Mouse (Mus musculus): Measurements from ENCODE around the gene Kpna3.

The Kpna3 gene

DNA sequence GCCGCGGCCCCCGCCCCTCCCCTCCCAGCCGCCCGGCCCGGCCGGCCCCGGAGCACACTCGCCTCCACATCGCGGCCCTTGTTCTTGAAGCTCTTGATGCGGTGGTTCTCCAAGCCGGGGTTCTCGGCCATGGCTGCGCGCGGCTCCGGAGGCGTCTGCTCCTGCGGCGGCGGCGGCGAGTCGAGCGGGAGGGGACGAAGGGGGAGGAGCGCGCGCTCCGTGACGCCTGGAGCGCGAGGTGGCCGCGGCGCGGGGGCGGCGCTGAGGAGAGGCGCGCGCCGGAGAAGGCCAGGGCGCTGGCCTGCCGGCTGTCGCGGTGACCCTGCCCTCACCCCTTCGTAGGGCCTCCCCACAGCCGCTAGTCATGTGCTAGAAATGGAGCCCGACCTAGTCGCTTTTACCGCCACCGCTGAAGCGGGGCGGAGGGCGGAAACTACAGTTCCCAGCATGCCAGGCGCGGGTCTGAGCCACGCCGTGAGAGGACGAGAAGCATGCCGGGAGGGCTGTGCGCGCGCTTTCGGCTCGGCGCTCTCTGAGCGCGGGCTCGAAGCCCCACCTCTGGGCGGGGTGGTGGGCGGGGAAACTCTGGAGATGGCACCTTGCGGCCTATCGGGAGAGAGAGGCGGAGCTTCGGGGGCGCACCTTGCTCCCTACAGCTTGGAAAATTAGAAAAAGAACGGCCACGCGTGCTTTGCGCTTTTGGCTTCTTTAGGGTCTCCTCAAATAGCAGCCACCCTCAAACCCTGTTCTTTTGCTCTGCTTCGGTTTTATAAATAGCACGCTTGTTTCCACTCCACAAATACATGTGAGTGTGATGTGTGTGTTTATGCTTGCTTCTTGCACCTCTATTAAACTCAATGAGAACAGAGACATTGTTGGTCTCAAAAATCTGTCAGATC lies at the start of gene Kpna3:
Kpna3 (minus strand) TSS at position 214 of the 899 bp plus-strand sequence.
- DNase-seq (ENCODE audit: low read depth, low spot score): peak; percentile 97

DNA sequence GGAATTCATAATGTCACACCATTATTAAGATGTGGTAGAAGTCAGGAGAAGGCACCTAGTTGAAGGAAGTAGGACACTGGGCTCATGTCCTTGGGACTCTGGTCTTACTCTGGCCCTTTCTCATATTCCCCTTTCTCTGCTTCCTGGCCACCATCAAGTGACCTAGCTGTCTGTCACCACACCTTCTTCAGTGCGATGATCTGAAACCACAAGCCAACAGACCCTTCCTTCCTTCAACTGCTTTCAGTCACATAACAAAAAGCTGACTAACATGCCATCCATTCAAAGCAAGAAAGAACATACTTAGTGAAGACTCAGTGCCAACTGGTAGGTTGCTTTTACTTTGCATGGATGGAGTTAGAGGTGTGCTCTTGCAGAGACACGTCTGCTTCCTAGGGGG lies 20.7 kb upstream of the Kpna3 start:
- DNase-seq (ENCODE audit: low read depth, low spot score): no peak

DNA sequence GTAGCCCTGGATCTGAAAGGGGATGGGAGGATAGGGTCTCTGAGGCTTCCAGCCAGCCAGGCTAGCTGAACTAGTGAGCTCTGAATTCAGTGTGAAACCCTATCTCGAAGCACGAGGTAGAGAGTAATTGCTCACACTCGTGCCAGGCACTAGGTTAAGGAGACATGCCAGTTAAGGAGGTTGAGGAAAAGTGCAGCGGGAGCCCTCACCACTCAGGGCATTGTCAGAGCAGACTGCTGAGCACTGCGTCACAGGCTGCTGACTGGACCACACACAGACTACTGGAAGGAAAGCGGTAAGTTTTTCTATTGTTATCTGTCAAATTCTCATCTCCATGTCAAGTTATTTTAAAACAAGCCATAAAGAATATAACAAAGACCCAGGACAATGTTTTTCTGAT lies 17.8 kb upstream of the Kpna3 start:
- no peak for DNase-seq (ENCODE audit: low read depth, low spot score)

DNA sequence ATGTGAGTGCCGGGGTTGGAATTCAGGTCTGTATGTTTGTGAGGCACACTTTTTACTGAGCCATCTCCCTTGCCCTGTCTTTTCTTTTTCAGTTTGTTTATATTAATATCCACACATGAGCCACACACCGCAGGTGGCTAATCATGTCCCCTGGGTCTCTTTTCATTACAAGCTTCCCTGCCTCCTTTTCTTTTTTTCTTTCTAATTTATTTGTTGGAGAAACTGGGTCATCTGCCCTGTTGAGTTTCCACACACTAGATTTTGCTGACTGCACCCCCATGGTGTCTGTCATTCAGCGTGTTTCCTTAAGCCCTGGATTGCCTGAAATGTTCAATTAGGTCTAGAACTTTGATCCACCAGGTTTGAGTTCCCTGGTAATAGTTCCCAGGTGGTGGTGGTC lies 15.9 kb upstream of the Kpna3 start:
- no peak for DNase-seq (ENCODE audit: low read depth, low spot score)

DNA sequence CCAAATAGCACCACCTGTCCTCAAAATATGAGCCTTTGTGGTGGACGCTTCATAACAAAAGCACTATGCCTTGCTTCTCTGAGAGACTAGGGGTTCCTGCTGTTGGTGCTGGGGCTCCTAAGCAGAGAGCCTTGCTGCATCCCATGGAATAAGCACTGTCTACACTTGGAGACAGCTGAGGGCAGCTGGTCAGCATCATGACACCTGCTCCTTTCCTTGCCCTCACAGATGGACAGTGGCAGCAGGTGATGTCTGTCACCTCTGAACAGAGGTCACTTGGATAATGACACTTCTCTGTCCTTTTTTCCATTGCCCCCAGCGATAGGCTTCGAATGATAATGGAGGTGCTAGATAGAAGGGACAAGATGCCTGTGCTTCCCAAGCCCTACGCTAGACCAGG lies 13.4 kb upstream of the Kpna3 start:
- no peak for DNase-seq (ENCODE audit: low read depth, low spot score)

DNA sequence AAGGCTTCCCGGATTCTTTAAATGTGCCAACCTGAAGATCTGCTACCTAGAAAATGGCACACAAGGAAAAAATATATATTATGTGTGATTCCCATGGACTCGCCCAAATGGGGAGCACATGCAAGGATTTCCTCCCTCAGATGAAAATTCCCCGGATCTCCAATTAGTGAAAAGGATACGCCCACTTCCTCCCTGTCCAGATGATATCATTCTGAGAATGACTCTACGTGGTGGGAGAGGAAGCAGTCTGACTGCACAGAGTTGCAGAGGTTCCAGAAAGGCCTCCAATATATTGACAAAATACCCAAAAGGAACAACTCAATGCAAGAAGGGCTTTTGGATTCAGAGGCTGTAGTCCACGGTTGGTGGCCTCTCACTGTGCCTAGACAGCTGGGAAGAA lies 12.8 kb upstream of the Kpna3 start:
- DNase-seq (ENCODE audit: low read depth, low spot score): no peak

DNA sequence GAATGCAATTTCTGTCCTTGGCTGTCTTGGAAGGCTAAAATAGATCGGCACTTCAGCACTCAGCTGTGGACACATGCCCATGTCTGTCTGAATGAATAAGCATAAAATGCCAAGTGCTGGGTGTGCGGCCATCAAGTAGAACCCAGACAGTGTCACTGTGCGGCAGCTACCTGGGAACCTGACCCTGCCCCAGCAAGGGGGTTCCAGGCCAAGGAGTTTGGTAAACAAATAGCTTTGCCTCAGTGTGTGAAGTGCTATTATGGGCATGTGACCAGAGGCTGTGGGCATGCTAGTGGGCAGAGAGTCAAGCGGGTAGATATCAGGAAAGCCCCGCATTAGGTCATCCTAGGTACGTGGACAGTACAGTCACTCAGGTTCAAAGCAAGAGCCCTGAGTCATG lies 8.1 kb upstream of the Kpna3 start:
- no peak for DNase-seq (ENCODE audit: low read depth, low spot score)

DNA sequence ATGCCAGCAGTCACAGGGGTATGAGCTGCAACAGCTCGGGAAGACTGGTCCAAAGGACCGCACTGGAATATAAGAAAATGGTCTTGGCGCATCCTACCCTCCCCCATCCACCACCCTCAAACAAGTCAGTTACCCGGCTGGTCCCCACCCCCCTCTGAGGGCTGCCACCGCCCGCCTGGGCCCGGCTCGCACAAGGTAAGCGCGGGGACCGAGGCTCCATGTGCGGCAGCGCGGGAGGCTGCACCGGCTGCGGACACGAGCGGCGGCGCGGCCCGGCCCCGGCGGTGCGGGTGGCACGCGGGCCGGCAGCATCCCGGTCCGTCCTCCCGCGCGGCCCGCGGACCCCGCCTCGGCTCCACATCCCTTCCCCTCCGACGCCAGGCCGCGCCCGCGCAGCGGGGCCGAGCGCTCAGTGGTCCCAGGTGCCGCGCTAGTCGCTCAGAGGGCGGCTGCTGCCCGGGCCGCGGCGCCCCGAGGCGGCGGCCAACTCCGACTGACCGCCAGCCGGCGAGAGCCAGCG lies 473 bp downstream of the Kpna3 start:
- DNase-seq (ENCODE audit: low read depth, low spot score): peak; percentile 63

DNA sequence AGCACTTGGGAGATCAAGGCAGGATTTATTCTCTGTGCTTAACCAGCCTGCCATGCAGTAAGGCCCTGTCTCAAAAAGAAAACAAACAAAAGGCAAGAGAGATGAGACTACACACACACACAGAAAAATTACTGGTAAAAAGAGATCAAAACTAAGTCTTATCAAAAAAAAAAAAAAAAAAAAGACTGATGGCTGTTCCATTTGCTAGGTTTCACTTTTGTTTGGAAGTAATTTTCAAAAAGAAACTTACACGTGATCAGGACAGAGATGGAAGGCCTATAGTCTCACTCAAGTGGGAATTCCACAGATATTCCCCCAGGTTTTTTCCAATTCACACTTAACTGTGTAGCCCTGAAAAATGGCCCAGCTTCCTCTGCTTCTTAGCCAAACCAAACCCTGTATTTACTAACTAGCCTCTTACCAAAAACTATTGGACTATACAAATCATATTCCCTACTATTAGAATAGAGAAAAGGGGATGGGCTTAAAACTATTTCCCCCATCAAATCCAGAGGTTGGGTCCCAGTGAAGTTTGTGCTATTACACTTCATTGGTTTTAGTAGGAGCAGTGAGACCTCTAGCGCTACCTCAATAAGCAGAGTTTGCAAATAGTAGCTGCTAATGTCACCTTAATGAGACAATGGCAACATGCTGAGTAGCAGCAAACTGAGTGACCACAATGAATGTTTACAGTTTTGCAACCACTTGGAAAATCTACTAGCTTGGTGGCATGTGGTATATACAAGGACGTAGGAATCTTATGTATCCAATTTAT lies 1.3 kb downstream of the Kpna3 start:
- DNase-seq (ENCODE audit: low read depth, low spot score): no peak

DNA sequence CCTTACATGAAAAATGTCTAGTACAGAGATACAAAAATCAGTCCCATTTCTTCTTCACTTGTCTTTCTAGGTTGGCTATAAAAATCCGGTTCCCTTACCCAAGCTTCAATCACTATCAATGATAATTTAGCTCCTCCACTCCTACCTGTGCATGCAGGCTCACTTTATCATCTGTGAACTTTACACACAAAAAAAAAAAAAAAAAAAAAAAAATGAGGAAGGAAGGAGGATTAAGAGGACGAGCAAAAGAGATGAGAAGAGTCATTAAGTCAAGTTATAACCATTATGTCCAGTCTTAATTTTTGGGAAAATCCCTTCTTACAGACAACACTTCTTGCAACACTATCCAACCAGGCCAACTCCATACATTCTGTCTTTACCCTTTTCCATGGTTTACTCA lies 2.8 kb downstream of the Kpna3 start:
- DNase-seq (ENCODE audit: low read depth, low spot score): no peak

DNA sequence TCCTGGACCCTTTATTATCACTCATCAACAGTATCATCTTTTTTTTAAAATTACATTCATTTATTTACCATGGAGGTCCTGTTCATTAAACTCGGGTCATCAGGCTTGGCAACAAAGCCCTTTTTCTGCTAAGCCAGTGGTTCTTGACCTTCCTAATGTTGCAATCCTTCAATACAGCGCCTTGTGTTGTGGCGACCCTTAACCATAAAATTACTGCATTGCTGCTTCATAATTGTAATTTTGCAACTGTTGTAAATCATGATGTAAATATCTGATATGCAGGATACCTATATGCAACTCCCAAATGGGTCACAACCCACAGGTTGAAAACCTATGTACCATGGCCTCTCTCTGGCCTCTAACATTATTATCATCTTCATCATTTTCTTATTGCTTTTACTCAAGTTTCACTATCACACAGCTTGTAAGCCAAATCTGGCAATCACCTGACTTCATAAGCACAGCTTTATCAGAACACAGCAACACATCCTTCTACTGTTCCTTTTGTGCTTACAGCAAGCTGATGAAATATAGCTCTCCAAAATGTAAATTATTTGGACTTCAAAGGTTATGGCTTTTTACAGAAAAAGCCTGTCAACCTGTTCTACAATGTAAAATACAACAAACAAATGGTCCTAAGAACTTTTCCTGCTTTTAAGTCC lies 11.4 kb downstream of the Kpna3 start:
- DNase-seq (ENCODE audit: low read depth, low spot score): no peak

DNA sequence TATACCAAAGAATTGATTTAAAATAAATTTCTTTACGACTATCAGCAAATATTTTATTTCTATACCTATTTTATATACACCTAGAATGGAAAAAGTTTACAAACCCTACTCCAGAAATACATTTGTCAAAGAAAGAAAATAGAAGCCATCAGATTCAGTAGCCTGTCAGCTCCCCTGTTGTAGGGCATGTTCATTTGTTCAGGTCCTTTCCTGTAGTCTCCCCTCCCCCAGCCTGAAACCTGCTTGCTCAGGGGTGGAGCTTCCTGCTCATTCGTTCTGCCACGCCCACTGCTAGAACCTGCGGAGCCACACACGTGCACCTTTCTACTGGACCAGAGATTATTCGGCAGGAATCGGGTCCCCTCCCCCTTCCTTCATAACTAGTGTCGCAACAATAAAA lies 12.6 kb downstream of the Kpna3 start:
- DNase-seq (ENCODE audit: low read depth, low spot score): peak; percentile 24

DNA sequence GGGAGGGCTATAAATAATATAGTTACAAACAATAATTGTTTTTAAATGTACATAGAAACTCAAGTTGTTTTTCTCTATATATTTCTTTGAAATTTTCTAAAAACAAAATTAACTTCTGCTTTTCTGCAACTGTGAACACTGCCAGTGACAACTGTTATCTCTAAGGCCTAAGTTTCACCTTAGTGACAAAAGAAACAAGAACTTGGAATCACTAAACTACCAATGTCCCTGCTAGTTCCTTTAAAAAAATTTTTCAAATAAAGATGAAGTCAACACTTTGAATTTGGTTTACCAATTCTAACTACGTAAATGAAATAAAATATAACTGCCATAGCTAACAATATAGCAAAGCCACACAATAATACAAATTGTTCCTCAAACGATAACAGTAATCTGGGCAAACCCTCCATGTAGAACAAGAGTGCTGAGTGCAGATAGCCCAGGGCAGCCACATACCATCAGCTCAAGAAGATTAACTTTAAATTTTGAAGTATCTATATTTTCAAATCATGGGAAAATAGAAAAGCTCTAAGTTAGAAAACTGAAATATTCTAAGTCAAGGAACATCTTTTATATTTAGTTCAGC lies 14.5 kb downstream of the Kpna3 start:
- no peak for DNase-seq (ENCODE audit: low read depth, low spot score)

DNA sequence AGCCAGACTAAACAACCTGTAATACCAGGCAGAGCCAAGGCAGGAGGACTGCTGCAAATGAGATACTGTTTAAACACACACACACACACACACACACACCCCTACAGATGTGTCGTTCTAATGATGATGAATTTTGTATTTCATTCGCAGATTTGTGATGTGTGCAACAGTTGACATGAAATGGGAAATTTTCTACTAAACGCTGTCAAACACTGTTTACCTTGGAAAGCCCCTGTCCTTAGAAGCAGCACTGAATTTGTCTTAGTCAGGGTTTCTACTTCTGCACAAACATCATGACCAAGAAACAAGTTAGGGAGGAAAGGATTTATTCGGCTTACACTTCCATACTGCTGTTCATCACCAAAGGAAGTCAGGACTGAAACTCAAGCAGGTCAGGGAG lies 24.0 kb downstream of the Kpna3 start:
- no peak for DNase-seq (ENCODE audit: low read depth, low spot score)

DNA sequence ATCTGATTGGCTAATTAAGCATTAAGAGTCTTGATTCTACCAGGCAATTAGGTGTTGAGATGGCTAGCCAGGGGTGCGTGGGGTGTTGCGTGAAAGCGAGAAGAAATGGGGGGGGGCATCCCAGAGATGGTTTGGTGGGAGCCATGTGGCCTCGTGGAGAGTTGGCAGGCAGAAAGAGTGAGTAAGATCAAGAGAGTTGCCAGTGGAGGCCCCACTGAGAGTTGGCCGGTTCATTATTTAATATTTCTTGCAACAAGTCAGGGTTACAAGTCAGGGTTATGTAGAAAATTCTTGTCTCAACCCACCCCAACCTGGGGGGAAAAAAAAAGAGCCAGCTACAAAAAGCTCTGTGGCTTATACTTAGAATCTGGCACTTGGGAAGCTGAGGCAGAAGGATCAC lies 24.4 kb downstream of the Kpna3 start:
- no peak for DNase-seq (ENCODE audit: low read depth, low spot score)

DNA sequence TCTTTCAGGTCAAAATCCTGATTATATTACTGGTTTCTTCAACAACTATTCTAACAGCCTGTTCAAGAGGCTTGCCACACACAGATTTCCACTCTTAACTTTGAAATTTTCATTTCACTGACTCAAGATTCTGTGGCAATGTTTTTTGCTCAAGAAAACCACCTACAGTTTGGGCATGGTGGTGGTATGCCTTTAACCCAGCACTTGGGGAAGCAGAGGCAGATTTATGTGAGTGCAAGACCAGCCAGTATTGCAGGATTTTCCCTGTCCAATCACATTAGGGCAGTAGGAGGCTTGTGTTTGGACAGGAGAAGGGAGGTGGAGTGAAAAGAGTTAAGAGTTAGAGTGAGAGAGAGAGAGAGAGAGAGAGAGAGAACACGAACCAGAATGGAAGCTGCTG lies 24.9 kb downstream of the Kpna3 start:
- no peak for DNase-seq (ENCODE audit: low read depth, low spot score)

DNA sequence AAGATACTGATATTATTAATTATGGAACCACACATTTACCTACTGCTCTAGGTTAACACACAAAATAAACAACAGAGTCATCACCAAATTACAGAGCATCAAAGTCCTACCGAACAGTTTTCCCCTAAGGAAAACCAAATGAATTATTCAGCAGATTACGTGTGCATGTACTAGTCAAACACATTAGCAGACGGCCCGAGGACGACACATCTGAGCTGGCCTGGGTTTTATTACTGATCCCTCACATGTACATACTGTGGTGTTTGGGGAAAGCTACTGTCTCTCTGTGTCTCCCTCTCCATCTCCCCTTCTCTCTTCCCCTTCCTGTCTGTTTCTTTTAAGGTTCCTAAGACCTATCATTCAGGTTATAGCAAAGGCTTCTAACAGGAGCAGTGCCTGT lies 25.5 kb downstream of the Kpna3 start:
- no peak for DNase-seq (ENCODE audit: low read depth, low spot score)

DNA sequence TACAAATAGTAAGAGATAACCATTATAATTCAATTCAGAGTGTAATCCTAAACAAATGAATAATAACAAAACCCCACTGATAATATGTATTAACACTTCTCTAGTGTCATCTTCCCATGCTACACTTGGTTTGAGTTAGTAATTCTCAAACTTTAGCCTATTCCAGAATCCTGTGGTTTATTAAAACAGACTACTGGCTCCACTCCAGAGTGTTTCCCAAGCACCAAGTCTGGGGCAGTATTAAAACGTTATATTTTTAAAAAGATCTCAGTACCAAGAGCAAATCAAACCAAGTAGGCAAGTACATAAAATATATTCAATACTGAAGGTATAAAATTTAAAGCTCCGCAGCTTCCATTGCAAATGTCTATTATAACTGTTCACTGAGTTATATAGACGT lies 26.0 kb downstream of the Kpna3 start:
- DNase-seq (ENCODE audit: low read depth, low spot score): no peak

DNA sequence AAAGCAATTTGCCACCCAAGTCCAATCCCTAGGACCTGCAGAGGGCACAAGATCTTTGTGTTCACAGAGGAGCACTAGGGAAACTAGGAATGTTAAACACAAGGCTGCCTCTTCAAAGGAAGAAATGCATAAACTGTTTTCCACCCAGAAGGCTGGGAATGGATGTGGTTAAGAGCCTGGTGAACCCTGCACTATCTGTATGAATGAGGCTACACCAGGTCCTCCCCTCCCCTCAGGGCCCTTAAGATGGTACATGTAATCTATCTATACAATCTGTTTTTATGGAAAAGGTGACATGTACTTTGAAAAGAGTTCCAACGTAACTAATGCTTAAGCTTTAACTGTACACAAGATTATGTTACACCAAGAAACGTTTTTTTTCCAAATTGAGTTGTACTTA lies 29.7 kb downstream of the Kpna3 start:
- no peak for DNase-seq (ENCODE audit: low read depth, low spot score)

DNA sequence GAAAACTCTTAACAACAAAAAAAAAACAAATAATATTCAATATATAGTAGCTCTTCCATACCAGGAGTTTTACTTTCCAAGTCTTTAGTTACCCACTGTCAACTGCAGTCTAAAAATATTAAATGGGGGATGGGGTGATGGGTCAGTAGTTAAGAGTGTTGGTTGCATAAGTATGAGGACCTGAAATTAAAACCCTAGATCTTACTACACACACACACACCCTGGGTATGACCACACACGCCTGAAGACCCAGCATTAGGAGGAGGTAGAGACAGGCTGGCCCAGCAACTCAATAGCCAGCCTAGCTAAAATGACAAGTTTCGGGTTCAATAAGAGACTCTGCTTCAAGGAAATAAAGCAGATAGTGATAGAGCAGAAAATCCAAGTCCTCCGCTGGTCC lies 32.6 kb downstream of the Kpna3 start:
- no peak for DNase-seq (ENCODE audit: low read depth, low spot score)

DNA sequence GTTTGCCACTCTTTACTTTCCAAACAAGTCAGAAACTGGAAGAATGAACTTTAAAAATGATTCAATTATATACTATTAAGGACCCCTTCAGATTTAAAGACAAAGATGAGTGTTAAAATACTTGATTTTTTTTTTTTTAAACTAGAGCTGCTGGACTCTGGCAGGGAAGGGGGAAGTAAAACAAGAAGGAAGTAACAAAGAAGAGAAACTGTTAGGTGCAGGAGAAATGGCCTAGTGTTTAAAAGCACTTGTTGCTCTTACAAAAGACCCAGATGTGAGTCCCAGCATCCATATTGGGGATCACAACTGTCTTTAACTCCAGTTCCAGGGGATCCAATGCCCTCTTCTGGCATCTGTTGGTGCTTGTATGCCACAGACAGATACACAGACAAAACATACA lies 33.9 kb downstream of the Kpna3 start:
- DNase-seq (ENCODE audit: low read depth, low spot score): no peak

DNA sequence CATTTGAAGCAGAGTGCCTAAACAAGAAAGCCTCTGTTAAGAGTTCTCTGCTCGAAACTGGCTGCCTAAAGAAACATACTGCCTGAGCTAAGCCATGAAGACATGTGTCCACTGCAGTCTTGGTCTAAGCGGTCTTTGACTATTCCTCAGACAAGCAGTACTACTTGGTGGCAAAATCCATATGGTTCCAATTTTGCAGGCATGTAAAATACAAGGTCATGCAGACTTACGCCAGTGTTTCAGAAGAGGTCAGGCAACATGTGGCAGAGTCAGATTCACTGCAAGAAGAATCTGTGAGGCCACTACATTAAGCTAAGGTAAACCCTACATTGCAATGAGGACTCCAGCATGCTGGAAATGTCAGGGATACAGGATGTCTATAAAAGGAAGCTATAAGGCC lies 34.7 kb downstream of the Kpna3 start:
- no peak for DNase-seq (ENCODE audit: low read depth, low spot score)

Measured in ZHBTc4 (cell line).